Mouse (Mus musculus) thymus, postnatal 36 days (tissue): Measurements from ENCODE around the gene 1700025C18Rik.
A peak's percentile ranks its signal among the peaks of the same experiment; 100 is the strongest.

Experiments
- DNase-seq, 2 experiments: peaks; one replicate each; pipeline ENCODE4 v3.0.0; 2022; ENCODE audit warnings: mixed read lengths in 2 of 2

Gene 1700025C18Rik

DNA sequence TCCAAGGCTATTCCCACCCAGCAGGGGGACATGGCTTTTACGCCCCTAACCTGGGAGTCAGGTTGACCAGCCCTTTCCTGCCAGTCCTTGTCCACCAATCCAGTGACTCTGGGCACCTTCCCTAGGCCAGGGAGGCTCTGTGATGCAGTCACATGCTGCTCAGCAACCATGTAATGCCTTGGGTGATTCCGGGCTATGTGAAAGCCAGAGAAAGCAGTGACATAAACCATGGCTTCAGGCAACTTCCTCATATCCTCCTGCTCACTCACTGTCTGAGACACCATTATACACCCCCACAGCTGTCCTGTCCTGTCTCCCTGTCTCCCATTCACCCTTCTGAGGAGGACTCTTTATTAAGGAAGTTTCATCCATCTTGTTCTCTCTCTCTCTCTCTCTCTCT lies at the start of gene 1700025C18Rik:
Gene 1700025C18Rik (minus strand): TSS at position 101 of the 400 bp plus-strand sequence.
- no peak for DNase-seq

DNA sequence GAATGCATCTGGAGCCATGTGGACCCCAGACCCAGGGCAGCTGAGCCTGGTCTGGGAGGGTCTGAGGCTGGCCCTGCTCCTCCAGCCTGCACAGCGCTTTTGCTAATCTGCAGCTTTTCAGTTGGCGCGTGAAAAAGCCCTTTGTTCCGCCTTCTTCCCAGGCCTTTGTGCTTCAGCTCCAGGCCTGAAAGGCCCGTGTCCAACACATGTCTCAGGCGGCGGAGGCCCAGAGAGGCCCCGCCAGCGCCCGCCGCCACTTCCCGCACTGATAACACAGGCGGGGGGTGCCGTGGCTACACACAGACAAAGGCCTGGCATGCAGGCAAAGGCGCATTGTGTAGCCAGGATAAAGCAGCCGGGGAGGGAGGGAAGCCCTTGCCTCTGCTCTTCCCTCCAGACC lies 45.5 kb upstream of the 1700025C18Rik start:
- no peak for DNase-seq

DNA sequence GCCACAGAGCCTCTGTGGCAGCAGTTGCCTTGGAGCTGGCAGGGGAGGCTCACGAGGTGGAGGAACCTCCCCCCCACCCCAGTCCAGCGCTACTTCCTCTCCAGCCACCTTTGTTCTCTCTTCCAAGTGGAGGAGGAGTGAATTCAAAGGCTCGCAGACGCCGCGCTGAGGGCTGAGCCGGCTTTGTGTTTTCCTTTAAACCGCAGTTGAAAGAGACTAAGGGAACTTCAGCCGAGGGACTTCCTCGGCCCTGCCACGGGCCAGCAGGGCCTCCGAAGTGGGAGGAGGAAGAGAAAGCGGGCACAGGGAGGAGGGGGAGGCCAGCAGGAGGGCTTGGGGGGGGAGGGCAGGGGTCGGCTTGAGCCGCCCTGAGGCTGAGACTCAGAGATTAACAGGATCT lies 43.0 kb upstream of the 1700025C18Rik start:
- DNase-seq, result peak in 1 of 2 experiments; percentile 10

DNA sequence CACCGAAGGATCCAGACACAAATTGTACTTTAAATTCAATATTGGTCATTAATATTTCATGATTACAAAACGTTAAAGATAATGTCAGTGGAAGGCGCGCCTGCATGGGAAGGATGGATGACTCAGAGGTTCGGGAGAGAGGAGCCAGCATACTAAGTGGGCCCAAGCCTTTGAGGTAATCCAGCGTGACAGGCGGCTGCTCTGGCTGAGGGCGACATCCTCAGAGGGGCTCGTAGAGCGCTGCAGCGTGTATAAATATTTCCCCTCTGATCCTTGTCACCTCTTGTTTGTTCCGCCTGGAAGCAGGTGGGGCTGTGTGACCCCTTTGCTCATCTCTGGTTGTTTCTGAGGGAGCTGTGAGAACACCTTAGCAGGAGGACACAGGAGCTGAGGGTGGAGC lies 40.9 kb upstream of the 1700025C18Rik start:
- no peak for DNase-seq

DNA sequence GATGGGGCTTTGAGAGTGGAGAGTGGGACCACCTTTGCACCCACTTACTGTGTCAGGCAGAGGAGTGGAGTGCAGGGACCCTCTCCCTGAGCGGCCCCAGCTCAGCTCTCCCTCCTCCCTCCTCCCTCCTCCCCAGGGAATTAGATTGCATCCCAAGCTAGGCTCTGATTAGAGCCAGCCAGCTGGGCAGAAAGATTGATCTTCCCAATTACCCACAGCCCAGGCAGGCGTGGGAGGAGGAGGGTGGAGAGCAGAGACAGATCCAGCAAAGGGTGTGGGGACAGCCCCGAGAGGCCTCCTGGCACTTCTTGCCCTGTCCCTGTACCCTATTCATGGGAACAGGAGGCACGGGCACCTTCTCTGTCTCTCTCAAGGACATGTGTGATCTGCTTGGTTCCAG lies 38.6 kb upstream of the 1700025C18Rik start:
- DNase-seq, result no peak

DNA sequence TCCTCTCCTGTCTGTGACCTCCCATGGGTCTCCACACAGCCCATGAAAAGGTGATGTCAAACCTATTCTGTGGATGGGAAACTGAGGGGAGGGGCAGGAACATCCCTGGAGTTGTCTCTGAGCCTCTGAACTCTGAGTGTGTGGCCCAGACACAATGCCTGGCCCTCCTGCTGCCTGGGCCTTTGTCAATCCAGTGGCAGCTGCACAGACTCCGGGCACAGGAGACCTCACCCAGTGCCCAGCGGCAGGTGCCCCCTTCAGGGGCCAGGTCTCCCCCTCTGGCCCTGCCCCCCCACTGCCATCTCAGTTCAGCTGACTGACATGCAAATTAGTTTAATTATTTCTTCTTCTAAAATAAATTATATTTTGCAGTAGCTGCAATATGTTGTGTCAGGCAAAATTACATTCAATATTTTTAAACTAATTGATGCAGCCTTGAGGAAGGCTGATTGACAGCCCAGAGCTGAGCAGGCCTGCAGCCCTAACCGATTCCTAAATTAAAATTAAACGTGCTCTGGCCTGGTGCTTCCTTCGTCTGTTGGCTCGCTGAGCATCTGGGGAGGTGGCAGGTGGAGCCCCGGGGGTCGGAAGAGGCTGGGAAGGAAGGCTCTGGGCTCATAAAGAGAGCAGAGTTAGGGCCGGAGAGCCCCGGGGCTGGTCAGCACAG lies 36.5 kb upstream of the 1700025C18Rik start:
- DNase-seq, result no peak

DNA sequence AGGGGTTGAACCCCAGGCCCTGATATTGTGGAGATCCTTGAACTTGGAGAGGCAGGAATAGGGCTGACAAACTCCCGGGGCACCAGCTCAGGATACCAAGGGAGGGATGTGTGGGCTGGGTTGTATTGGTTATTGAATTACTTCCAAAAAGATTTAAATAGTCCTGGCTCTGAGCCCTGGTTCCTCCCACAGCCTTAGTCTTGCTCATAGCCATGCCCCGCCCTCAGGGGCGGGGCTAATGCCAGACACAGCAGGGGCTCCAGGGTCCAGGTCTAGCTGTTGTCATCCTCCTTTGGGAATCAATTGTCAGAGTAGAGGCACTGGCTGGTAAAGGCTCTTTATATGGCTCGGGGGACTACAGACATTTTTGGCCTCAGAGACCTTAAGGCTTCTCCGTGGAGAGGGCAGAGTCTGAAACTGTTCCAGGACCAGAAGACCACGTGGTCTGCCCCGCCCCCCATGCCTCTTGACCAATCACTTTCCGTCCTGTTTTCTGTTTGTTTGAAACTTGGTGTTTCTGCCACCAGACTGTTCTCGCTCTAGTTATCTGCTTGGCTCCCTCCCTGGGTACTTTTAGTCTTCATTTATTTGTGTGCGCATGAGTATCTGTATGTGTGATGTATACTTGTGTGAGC lies 30.8 kb upstream of the 1700025C18Rik start:
- DNase-seq, result no peak

DNA sequence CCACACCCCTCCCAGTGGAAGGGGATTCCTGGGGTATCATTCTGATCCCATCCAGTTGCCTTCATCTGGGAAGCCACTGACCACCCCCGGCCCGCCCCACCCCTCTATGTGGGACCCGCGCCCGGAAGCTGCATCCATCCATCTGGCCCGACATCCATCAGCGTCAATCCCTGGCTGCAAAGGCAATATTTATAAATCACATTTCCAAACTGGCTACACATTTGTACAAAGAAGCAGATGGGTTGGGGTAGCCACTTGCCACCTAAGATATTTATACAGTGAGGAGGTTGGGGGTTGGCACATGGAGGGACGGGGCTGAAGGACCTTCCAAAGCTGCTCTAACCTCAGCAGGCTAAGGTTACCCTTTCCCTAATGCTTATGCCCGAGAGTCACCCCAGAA lies 30.2 kb upstream of the 1700025C18Rik start:
- DNase-seq, result no peak

DNA sequence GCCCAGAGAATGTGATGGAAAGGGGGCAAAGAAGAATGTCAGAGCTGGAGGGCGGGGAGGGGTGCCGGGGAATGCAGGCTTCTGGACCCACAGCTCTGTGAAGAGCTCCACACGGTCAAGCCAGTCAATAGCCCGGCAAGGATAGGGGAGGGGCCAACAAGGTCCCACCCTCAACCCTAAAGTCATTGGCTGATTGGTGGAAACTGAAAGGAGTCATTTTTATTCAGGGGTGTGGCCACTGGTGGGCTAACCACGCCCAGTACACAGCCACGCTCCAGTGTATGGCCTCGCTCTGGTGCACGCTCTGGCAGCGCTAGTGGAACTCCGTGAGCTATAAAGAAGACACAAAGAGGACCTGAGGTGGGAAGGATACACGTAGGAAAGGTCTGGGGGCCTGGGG lies 23.2 kb upstream of the 1700025C18Rik start:
- DNase-seq, result no peak

DNA sequence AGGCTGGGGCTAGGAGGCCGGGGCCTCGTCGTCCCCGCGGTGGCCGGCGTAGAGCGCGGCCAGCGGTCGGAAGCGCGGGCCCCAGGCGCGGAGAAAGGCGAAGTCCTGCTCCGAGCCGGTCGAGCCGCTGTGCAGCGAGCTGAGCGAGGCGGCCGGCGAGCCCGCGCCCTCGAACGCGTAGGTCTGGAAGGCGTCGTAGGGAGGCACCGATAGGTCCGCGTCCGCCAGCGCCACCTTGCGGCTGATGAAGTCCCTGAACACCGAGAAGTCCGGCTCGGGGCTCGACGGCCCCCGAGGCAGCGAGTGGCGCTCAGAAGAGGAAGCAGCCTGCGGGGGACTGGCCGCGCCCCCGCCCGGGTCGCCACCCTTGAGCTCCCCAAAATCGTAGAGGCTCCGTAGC lies 21.6 kb upstream of the 1700025C18Rik start:
- peak; percentile 76 to 77 for DNase-seq

DNA sequence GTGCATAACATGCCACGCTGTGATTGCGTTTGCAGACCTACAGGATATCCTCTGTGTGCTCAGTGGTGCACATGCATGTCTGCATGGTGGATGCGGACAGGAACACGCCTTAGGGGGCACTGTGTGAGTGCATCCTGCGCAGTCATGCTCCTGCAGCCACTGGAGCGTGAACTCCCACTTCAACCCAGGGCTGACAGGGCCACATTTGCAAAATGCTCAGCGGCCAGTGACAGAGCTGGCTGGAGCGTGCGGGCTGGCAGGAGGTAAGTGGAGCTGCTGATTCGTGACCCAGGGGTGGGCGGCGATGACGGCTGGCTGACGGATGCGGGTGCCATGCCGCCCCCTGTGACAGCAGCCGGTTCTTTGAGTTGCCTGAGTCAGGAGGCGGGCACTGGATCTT lies 16.0 kb upstream of the 1700025C18Rik start:
- no peak for DNase-seq

DNA sequence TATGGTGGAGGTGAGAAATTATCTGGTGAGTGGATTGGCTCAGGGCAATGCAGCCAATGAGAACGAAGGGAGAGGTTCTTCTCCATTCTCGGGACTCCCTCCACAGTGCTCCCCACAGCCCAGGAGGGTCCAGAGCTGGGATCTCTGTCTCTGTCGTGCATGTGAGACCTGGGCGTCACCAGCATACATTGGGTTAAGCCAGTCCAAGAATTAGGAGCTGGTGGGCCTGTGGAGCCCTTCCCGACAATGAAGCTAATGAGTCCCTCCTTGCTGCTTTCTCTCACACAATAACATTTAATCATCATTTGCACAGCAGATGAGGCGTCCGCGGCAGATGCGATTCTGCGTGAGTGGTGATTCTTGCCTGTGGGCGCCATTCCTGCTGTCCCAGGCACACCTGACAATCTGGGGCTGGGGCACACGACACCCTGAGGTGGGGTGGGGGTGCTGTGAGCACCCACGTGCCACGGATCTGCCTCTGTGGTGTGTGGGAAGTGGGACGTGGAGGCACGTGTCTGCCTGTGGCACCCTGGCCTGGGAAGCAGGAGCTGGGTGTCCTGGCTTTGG lies 15.0 kb upstream of the 1700025C18Rik start:
- no peak for DNase-seq

DNA sequence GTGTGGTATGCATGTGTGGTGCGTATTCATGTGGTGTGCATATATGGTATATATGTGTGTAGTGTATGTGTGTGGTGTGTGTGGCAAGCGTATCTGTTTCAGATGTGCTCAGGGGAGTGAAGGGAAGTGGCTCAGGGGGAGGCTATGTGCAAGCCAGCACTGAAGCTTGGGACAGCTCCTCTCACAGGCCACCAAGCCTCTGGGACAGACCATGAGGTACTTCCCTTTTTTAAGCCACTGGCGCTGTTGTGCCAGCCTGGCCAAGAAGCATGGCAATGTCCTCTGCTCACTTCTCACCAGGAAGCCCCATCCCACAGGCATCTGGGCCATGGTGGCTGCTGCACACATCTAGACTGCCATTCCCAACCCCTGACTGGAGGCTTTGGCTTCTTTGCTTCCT lies 12.4 kb upstream of the 1700025C18Rik start:
- DNase-seq, result no peak

DNA sequence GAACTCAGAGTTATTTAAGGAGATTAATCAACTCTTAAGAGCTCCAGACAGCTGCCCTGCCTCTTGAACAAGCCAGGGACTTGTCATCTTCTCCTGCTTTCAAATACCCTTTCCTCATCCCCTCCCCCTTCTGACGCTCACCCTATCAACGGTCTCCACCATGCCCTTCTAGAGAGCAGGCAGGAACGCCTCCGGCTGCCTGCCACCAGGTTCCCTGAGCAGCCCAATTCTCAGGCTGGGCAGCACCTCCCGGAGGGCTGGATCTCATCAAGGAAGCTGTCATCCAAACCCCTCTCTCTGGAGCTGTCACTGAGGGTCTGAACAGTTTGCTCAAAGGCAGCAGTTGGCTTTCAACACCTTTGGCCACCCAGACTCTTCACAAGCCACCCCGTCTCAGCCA lies 10.2 kb upstream of the 1700025C18Rik start:
- no peak for DNase-seq

DNA sequence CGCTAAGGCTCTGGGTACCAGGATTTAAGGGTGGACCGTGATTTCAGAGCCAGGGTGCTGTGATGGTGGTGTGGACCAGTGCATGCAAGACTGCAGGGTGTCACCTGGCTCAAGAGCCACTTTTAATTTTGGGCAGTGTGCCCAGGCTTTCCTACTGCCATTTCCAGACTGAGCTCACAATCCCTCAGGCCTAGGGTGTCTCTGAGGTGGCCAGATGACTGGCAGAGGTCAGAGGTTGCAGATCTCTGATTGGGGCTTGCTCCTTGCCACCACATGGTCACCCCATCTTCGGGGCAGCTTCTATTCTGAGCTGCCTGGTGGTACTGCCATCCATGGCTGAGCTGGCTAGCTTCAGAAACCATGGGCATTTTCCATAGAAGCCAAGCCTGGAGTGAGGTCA lies 8.3 kb upstream of the 1700025C18Rik start:
- DNase-seq, result no peak

DNA sequence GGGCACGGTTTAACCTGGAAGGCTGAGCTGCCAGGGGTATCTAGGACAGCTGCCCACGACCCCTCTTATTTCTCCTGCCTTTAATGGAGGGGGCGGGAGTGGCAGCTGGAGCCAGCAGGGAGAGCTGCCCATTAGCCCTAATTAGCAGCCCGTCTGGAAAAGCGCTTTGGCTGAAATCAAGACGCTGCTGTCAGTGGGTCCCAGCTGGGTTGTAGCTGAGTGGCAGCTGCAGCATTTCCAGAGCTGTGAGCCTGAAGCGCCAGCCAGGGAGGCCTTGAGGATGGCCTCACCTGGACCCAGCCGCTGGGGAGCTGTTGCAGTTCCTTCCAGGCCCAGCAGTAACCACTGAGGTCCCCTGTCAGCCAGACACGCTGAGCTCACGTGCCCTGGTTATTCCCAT lies 5.8 kb upstream of the 1700025C18Rik start:
- DNase-seq, result no peak

DNA sequence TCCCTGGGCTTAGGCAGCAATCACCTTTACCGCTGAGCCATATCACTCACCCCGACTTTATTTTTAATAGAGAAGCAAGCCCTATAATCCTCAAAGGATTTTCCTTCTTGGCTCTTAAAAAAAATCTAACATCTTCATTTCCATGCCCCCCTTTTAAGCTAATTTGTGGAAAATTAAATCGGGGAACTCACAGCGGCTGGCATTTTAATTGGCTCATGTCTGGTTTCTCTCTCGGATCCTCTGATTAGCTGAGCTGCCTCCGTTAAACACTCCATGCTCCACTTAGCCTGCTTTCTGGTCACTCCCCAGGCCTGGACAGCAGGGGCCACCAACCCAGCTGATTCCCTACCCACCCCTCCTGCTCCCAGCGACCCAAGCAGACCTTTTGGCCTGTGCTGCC lies 1.8 kb upstream of the 1700025C18Rik start:
- no peak for DNase-seq

DNA sequence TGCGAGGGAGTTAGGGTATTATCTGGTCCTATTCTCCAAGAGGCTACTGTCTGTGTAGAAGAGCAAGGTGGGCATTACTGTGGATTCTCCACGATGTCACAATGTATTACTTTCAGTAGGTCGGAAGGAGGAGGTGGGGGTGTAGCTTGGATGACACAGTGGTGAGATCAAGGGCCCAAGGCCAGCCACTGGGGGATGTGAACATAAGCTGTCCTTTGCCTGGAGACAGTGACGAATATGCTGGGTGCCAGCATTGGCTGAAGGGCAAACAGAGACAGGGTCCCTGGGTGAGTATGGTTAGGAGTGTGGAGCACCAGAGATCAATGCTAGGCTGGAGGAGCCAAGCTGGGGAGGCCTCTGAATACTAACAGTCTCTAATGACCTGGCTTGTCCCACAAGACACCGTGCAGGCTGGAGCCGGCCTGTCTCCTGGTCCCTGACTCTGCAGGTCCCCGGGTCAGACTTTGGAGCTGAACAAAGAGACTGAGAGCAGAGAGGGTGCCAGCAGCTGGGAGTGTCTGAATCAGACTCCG lies 949 bp upstream of the 1700025C18Rik start:
- DNase-seq, result no peak

DNA sequence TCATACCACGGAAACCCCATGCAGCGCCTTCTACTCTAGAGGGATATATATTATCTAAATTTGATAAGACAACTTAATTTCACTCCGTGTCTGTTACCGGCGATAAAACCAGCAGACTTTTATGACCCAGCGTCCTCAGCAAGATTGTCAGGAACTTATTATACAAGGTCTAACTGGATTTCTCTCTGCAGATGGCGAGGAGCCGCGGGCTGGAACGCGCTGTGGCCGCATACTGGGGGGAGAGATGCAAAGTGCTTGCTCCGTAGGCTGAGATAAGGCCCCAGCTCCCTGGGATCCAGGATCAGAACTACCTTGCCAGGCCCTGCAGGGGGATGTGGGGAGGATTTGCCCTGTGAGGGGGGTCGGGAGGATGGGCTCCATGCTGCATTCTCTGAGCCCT lies 1.1 kb downstream of the 1700025C18Rik start:
- no peak for DNase-seq

DNA sequence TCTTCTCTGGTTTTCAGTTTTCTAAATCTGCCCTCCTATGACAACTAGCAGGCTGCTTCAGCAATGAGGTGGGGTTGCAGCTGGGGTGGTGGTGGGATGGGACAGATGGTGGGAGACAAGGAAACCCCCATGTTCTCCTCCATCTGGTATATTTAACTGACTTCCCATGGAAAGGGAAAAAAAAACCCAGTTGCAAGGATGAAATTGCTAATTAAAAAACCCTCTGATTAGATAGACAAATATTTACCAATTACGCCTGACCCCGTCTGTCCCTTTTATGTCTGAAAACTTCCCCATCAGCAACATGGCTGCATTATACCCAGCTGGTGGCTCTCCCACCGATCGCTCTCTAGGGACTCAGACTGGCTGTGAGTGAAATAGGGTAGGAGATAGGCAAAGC lies 3.9 kb downstream of the 1700025C18Rik start:
- DNase-seq, result no peak

DNA sequence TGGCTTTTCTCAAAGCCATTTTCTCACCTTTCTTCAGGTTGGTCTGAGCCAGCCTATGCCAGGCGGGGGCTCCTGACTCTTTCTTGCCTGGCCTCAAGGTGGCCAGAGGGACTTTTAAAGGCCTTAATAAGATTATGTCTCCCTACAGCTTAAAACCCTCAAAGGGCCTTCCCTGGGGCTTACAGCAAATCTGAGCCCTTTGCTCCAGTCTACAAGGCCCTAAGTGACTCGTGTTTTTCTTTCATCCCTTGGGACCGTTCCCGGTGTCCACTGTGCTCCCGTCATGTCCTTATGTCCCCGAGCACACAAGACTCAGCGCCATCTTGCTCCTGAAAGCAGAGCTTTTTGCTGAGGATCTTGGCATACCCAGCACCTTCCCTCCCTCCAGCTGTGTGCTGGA lies 9.3 kb downstream of the 1700025C18Rik start:
- DNase-seq, result no peak

DNA sequence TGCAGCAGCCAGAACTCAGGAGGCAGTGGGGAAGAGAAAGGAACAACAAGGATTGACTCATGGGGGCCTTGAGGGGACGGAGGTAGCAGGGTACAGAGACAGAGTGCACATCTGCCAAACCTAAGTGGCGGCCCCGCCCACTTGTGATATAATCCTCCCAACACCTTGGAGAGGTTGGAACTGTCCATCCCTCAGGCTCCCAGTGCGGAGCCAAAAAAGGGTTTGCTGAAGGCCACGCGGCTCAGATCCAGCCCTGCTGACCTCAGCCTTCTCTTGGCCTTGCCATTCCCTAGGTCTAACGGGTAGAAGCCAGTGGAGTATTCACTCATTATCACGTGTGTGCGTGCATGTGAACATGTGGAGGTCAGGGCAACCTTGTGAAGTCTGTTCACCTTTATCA lies 9.9 kb downstream of the 1700025C18Rik start:
- DNase-seq, result no peak

DNA sequence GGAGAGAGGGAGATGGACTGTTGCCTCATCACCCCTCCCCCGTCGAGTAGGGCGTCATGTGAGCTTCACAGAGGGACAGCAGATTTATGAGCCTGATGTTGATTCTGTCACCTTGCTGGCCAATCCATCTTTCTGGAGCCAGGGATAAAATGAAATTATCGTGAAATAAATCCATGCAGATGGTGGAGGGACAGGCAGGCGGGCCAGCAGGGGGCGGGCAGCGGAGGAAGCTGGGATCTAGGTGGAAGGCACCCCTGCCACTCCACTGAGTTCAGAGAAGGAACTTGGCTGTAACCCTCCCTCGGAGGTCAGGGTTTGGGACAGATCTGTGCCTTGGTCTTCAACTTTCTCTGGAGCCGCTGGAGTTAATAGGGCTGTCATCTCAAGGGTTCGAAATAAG lies 11.9 kb downstream of the 1700025C18Rik start:
- DNase-seq, result no peak

DNA sequence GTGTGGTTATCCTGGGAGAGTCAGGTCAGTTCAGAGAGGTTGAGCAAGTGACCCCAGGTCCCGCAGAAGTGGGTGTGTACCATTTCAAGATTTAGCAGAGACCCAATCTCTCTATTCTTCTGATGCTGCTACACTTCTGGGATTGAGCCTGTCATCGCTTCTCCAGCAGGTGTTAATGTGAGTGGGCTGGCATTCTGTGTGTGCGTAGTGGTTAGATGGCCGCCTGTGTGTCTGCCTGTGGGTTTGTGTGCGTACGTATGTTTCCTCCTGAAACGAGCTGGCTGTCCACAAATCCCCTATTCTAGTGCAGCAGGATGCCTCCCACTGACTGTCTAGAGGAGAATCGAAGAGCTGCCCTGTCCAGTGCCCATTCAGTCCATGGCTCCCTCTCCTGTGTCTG lies 12.5 kb downstream of the 1700025C18Rik start:
- no peak for DNase-seq
